Comparison of ENCODE assay signal across 23 mouse cellular contexts in the genomic region with DNA sequence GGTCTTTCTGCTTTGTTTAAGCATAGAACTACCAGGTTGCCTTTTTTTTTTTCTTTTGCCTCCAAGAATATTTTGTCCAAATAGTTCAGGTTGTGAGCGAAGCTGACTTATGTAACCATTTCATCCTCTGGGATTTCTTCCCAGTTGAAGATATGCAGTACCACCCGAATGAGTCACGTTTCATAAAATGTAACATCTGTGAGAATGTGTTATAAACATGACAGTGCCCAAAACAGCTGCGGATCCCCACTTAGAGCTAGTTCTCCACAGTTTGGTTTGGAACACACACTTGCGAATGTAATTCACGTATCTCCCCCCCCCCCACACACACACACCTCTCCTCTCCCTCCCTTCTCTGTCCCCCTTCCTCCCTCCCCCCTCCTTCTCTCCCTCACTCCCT. TPM values are rescaled to one million over a fixed set of nuclear protein-coding genes. Genes with fewer than 3 reads are reported as not detected.
DNase-seq lines count a peak whose midpoint lies in the region; TF ChIP-seq lines count a peak whose summit lies in the region.
"Had no signal": no experiment of that assay in that cellular context is flagged by ENCODE, and none has a peak within 500 bp of the region (broad histone marks: within the 10 kb centered on the region; RNA-seq: fewer than 3 reads in every experiment).

No protein-coding gene starts in this region.

- 92% methylated on average over 6 of the region's 6 CpGs for WGBS in heart, embryonic 10.5 days

- H3K4me3 ChIP-seq in heart, embryonic 10.5 days = no peak overlapping the region
- no peak overlapping the region for H3K4me3 ChIP-seq in C2C12 (ENCODE audit: insufficient read depth, poor library complexity, severe bottlenecking)
- H3K4me3 ChIP-seq: embryonic facial prominence, embryonic 13.5 days; heart, embryonic 15.5 days; hindbrain, embryonic 13.5 days had no signal

- H3K9me3 ChIP-seq in heart, embryonic 10.5 days = peaks cover 8% of the 10 kb centered on the region
- H3K9me3 ChIP-seq: heart, embryonic 15.5 days had no signal

- H3K79me2 ChIP-seq in C2C12 (ENCODE audit: control insufficient read depth, insufficient read depth) = no peaks in the 10 kb centered on the region

- H3K27ac ChIP-seq in heart, embryonic 10.5 days = no peak overlapping the region
- H3K27ac ChIP-seq: embryonic facial prominence, embryonic 13.5 days; heart, embryonic 15.5 days; hindbrain, embryonic 13.5 days; hindbrain, postnatal 0 days had no signal

- H3K4me1 ChIP-seq in heart, embryonic 10.5 days = peaks cover 13% of the 10 kb centered on the region

- H3K27me3 ChIP-seq in heart, embryonic 10.5 days (ENCODE audit: insufficient read depth, poor library complexity, severe bottlenecking) = no peaks in the 10 kb centered on the region
- no peaks in the 10 kb centered on the region for H3K27me3 ChIP-seq in C2C12 (ENCODE audit: control insufficient read depth, insufficient read depth, insufficient read length)
- H3K27me3 ChIP-seq: embryonic facial prominence, embryonic 13.5 days; heart, embryonic 15.5 days; hindbrain, embryonic 13.5 days had no signal

- H3K36me3 ChIP-seq in heart, embryonic 10.5 days = no peaks in the 10 kb centered on the region
- no peaks in the 10 kb centered on the region for H3K36me3 ChIP-seq in C2C12 (ENCODE audit: control insufficient read depth, insufficient read depth)
- H3K36me3 ChIP-seq: embryonic facial prominence, embryonic 13.5 days; heart, embryonic 15.5 days; hindbrain, embryonic 13.5 days had no signal

- H3ac ChIP-seq in C2C12 (ENCODE audit: control insufficient read depth, insufficient read length, low read depth) = no peak overlapping the region

- no peaks in the 10 kb centered on the region for H3K79me3 ChIP-seq in C2C12 (ENCODE audit: low read depth)

- peak; percentile 19 to 24 for DNase-seq in heart, adult 18-20 months
- no peak for DNase-seq in heart, embryonic 10.5 days (ENCODE audit: low spot score)
- DNase-seq in 3T3-L1 (ENCODE audit: low read depth, low spot score) (peak; percentile 74), liver (no peak)
- DNase-seq in brain, adult 2 months (ENCODE audit: low read depth, low spot score) = peak; percentile 49
- no peak for DNase-seq in layer of hippocampus, adult 9-11 months
- DNase-seq: adrenal gland, adult 8-10 months; adrenal gland, postnatal 36 days; B cell, adult 2 months; cerebellum, adult 11 months; cerebellum, adult 8-10 months; cerebellum, postnatal 14 days; gastrocnemius, postnatal 14 days; heart, postnatal 14 days; kidney, adult 18-20 months had no signal

- no peak for TF ChIP-seq CTCF in C2C12 (IDR thresholded peaks at IDR 0.05; ENCODE audit: control insufficient read depth, insufficient read depth, insufficient read length)

TF ChIP-seq in C2C12, 6 proteins besides CTCF, POLR2A, EP300 and RAD21:
- TF ChIP-seq USF1 (IDR thresholded peaks at IDR 0.05; ENCODE audit: low read depth) (no peak), CEBPB (IDR thresholded peaks at IDR 0.05; ENCODE audit: low read depth) (no peak), MAX (IDR thresholded peaks at IDR 0.05) (no peak), MYOD1 (IDR thresholded peaks at IDR 0.05; ENCODE audit: control insufficient read depth, insufficient read length, low read depth) (peak; percentile 96), FOSL1 (IDR thresholded peaks at IDR 0.05; ENCODE audit: insufficient read depth, low read length, poor library complexity, severe bottlenecking) (peak; percentile 12), MYOG (IDR thresholded peaks at IDR 0.05; ENCODE audit: control insufficient read depth, extremely low read depth, insufficient read length) (no peak)

RNA-seq across cellular contexts. Expression of a gene that starts 15.0 kb away (rescaled TPM):
- total RNA-seq in heart, adult 18-20 months (2021) = under 1 TPM; 0.17 to 0.51 TPM
- polyA plus RNA-seq in heart, embryonic 10.5 days (2016; fragmentation: Nextera tagmentation; extraction: Ambion mirVana) = 0.15 and 0.34 TPM in 2 replicates
- polyA plus RNA-seq in C2C12 (2012; fragmentation: generic; extraction: Trizol) = not detected
- total RNA-seq: common myeloid progenitor, adult 5-6 weeks; hematopoietic stem cell, adult 5-6 weeks had no signal
- polyA plus RNA-seq: embryonic facial prominence, embryonic 13.5 days; intestine, embryonic 14.5 days had no signal

RNA-seq across cellular contexts. Expression of a gene that starts 22.8 kb away (rescaled TPM):
- total RNA-seq in heart, adult 18-20 months (2021) = 100 to 1,000 TPM; 828 to 862 TPM
- polyA plus RNA-seq in heart, embryonic 10.5 days (2016; fragmentation: Nextera tagmentation; extraction: Ambion mirVana) = 223 and 344 TPM in 2 replicates
- polyA plus RNA-seq in C2C12 (2012; fragmentation: generic; extraction: Trizol) = 44.8 TPM

RNA-seq across cellular contexts. Expression of a gene that starts 22.8 kb away (rescaled TPM):
- 100 to 1,000 TPM; 473 to 499 TPM for total RNA-seq in heart, adult 18-20 months (2021)
- 410 and 531 TPM in 2 replicates for polyA plus RNA-seq in heart, embryonic 10.5 days (2016; fragmentation: Nextera tagmentation; extraction: Ambion mirVana)
- 1,453 TPM for polyA plus RNA-seq in C2C12 (2012; fragmentation: generic; extraction: Trizol)

Comparison
In these comparisons a context has a peak if more than half of its experiments do, and no peak if none do; other contexts are left out.
1. DNase-seq: peak in heart, adult 18-20 months (2 of 2), 3T3-L1 (single experiment) and brain, adult 2 months (single experiment); none in heart, embryonic 10.5 days (single experiment), liver (single experiment) and layer of hippocampus, adult 9-11 months (single experiment).